Mouse (Mus musculus) thymus, postnatal 36 days (tissue): ENCODE data around the gene Rftn1.

Source experiments
- DNase-seq, 2 experiments: peaks; one replicate each; pipeline ENCODE4 v3.0.0; 2022; ENCODE audit warnings: mixed read lengths in 2 of 2

Rftn1 gene

GRCm38 (mm10) chr17:49974996-49975395, 215.5 kb downstream of the Rftn1 start:
- DNase-seq, result no peak

DNA sequence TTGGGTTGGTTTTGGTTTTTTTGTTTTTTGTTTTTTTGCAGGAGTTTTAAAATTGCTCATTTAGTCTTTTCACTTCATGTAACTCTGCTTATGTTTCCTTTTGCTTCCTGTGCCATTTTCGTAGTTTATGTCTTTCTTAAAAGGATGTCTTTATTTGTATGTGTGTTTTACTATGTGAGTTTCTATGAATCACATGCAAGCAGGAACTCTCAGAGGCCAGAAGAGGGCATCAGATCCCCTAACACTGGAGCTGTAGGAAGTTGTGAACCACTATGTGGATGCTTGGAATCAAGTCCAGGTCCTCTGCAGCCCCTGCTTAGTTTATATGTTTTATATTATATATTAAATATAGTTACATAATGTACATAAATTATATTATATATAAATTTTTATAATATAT, 218.3 kb downstream of the Rftn1 start:
- DNase-seq, result no peak

DNA sequence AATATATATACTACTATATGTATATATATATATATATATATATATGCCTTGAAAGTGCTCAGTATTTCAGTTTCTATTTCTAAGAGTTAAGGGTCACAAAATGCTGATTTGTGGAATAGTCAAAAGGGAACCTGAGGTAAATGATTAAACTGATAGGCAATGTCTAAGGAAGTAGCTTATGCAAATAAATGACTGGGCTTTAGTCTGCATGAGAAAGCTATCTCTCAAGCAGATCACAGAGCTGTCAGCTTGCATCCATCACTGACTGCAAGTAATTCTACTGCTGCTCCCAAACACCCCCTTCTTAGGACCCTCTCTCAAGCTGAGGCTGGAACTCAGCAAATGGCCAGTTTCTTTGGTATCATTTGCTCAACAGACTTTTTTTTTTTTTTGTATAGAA, 219.4 kb downstream of the Rftn1 start:
- DNase-seq, result no peak

DNA sequence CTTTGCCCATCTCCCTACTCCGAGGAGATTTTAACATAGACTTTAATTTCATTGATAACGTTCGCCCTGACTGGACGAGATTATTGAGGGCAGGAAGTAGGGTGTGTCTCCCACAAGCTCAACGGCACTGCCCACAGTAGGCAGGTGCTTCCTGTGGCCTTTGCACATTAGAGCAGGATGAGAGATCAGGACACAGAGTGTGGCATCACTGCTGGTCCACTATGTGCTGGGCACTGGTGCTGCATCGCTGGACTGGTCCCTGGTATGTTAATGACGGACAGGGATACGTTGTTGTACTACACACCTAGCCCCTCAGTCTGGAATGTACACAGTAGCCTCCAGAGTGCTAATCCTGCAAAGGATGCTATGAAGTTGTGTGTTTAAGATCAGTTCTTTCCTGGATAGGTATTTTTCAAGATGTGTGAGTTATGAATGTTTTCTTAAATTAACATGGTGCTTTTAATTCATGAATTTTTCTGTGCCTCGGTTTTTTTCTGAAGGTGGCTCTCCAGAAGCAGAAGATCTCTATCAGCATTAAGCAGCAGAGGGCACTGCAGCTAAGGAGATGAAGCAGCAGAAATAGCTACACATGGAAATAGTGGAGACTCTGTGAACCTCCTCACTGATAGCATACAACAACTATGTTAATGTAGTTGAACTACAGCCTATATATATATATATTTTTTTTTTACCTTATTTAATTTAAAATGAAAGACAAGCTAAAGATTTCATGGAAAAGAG, 221.8 kb downstream of the Rftn1 start:
- peak; percentile 60 to 61 for DNase-seq

DNA sequence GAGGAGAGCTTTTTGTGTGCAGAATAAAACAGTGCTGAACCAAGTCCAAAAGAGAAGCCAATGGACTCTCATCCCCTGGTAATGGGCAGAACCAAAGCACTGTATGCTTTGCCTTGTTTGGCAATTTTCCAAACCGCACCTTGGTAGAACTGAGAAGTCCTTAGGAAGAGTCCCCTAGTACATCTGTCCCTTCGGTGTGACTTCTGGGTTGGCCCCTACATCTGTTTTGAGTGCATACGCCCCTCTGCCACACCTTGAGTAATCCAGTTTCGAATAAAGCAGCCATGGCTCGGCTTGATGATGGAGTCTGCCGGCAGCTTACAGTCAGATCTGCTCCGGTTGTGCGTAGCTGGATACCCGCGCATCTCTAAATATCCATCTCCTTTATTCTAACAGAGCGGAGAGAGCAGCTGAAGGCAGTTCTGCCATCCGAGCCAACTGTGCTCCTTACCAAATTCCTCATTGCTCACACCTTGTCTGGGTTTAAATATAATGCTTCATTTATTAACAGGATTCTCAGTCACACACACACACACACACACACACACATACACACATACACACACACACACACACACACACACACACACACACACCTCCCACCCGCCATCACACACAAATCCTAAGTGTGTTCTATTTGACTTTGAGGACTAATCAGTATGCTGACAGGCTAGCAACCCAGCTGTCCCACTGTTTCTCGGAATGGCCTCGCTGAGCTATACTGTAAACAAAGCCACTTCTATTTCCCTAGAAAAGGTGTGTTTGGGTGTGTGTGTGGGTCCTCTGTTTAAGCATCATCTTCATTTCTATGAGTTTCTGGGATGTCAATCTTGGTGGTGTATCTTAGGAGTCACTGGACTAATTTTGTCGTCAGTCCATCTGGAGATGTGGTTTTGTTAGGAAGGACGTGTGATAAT, 224.4 kb downstream of the Rftn1 start:
- DNase-seq, result no peak

DNA sequence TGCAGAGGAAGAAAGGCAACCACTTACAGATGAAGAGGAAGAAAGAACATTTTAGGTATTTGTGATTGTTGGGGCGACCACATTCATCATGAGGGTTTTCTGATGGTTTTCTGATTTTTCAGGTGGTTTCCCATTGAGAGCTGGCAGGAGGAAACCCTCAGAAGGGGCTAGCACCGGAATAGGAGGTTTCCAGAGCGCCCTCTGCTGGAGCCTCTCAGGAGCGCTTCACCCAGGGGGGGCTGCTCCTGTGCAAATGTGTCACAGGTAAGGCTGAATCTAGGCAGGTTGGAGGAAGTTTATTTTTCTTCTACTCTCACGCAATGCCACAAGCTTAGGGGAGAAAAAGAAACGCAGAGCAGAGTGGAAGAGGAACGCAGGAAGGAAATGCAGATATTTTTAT, 225.4 kb downstream of the Rftn1 start:
- peak; percentile 38 to 45 for DNase-seq

DNA sequence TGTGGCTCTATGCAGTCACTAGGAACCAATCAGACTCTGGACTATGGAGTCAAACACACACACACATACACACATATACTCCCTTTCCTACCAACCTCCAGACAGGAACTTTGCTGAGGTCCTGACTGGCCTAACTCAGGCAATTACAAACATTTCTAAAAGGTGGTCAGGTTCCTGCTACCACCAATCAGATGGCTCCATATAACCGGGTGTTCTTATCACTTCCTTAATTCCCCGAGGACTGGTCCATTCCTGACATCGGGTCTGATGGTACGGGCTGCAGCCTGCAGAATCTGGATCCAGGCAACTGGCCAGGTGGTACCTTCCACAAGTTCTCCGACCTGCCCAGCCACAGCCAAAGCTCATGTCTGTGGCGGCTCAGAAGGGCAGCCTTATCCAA, 226.0 kb downstream of the Rftn1 start:
- no peak for DNase-seq

- DNase-seq, result no peak
Measured at GRCm38 (mm10) chr17:49959021-49959420, 231.5 kb downstream of the Rftn1 start.

DNA sequence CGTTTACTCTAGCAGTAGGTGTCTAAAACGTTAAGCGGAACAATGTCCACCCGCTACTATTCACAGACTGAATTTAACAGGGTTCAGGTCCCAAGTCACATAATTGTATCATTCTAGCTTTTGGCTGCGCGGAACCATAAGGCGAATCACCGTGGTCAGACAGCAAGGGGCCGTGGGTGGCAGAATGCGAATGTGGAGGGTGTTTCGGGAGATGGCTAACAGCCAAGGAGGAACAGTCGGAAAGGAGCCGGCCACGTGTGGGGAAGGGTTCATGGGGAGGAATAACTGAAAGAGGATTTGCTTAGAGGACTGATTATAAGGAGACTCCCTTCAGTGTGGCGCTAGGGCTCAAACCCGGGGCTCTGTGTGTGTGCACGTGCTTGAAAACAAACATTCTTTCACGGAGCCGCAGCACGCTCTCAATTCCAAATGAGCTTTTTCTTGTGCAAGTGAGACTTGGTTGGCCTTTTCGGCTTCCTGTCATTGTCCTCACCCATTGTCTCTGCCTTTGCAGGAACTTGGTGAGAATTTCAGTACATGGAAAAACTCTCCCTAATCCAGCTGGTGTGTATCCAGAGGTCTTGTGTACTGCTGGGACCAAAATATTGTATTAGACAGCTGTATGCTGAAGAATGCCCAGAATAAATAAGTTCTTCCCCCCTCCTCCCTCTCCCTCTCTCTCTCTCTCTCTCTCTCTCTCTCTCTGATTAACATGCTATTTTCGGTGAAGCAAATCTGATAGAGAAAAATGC, 238.4 kb downstream of the Rftn1 start:
- no peak for DNase-seq

DNA sequence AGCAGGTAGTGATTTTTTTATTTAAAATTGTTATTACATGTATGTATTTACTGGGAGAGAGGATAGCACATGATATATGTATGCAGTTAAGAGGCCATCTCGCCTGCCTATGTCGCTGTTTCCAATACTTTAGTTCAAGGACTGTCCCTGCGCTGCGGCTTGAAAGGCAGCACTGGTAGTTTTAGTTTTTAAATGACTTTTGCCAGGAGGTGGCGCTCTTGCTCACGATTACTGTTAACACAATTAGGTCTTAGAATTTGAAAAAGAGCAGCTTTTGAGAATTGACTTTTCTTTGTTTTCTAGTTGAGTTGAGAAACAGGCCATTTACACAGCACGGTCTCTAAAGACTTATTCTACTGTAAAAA, 239.0 kb downstream of the Rftn1 start:
- peak; percentile 48 to 64 for DNase-seq

GRCm38 (mm10) chr17:49942674-49943073, 247.8 kb downstream of the Rftn1 start:
- DNase-seq, result peak; percentile 16 to 19
